Mouse (Mus musculus) ES-E14 (cell line): ENCODE results near the gene Anapc13.

ENCODE experiments used
- HCFC1 ChIP-seq: IDR thresholded peaks from 2 replicates; pipeline ENCODE4 v1.6.1; 2012; ENCODE audit warnings: low read length, inconsistent platforms, borderline replicate concordance; ENCODE audit not compliant: insufficient read depth
- ZNF384 ChIP-seq: IDR thresholded peaks from 2 replicates; pipeline ENCODE4 v1.6.1; 2012; ENCODE audit warnings: low read depth, low read length, inconsistent platforms

- TF ChIP-seq ZNF384 (no peak), HCFC1 (no peak)
Observed at GRCm38 (mm10) chr9:102643486-102644101, 17.5 kb downstream of the Anapc13 start.
